Mouse (Mus musculus) CH12.LX (cell line): Measurements from ENCODE around the gene Ifna12. TPM values are rescaled to one million over a fixed set of nuclear protein-coding genes. Genes with fewer than 3 reads are reported as not detected.

Source experiments
- DNase-seq: peaks from one replicate; pipeline ENCODE4 v3.0.0-alpha.2; 2013; ENCODE audit errors: extremely low read depth
- H3K27ac ChIP-seq: 2 replicates; pipeline ENCODE4 v1.5.1; 2012; ENCODE audit warnings: low read depth, mild to moderate bottlenecking, control low read depth, moderate library complexity; ENCODE audit not compliant: insufficient read depth
- H3K27me3 ChIP-seq: replicated peaks from 2 replicates; pipeline ENCODE3; 2012; ENCODE audit warnings: inconsistent platforms
- H3K36me3 ChIP-seq, 2 experiments: replicated peaks in 1 of 2; 2 replicates each; pipeline versions ENCODE3 to v1.6.1; 2012; ENCODE audit warnings: inconsistent platforms in 1 of 2, low read length in 1 of 2, mild to moderate bottlenecking in 1 of 2, mixed read lengths in 1 of 2, moderate library complexity in 1 of 2; ENCODE audit not compliant: control insufficient read depth in 1 of 2, insufficient read depth in 1 of 2
- H3K4me1 ChIP-seq, 2 experiments: 2 replicates each; pipeline ENCODE4 v1.6.1; 2012; ENCODE audit warnings: inconsistent platforms in 1 of 2, moderate library complexity in 1 of 2; ENCODE audit not compliant: insufficient read depth in 2 of 2, control insufficient read depth in 1 of 2
- H3K4me2 ChIP-seq: 2 replicates; pipeline ENCODE4 v1.6.1; 2012; ENCODE audit warnings: low read depth, mild to moderate bottlenecking, control low read depth; ENCODE audit not compliant: poor library complexity, insufficient read depth, severe bottlenecking
- H3K4me3 ChIP-seq, 3 experiments: fragments of 150-350 bp in 1 of 3; sonication (generic) in 1 of 3; replicated peaks in 1 of 3; 2 replicates each; pipeline versions ENCODE3 to v1.5.1; 2011 to 2012; ENCODE audit warnings: low read depth in 2 of 3, low read length in 2 of 3, mild to moderate bottlenecking in 2 of 3, moderate library complexity in 2 of 3, control low read depth in 1 of 3, improper control_type of control experiment in 1 of 3, inconsistent platforms in 1 of 3, mixed read lengths in 1 of 3; ENCODE audit not compliant: poor library complexity in 1 of 3
- H3K79me2 ChIP-seq: replicated peaks from 2 replicates; pipeline ENCODE4 v1.6.1; 2012; ENCODE audit warnings: mild to moderate bottlenecking, moderate library complexity; ENCODE audit not compliant: control insufficient read depth, poor library complexity, insufficient read depth, severe bottlenecking; ENCODE audit errors: extremely low read depth
- H3K9ac ChIP-seq: 2 replicates; pipeline ENCODE4 v1.6.1; 2012; ENCODE audit warnings: low read depth, mild to moderate bottlenecking, control low read depth, moderate library complexity; ENCODE audit not compliant: insufficient read depth
- H3K9me3 ChIP-seq: replicated peaks from 2 replicates; pipeline ENCODE3; 2012; ENCODE audit warnings: low read length, inconsistent platforms, mixed read lengths
- CTCF ChIP-seq, 2 experiments: IDR thresholded peaks in 1 of 2; conservative IDR thresholded peaks in 1 of 2; 2 replicates each; pipeline ENCODE4 v1.5.1; 2011 to 2012; ENCODE audit warnings: low read depth in 2 of 2, low read length in 2 of 2, improper control_type of control experiment in 1 of 2, inconsistent platforms in 1 of 2, mild to moderate bottlenecking in 1 of 2, moderate library complexity in 1 of 2
- E2F4 ChIP-seq: IDR thresholded peaks from 2 replicates; pipeline ENCODE4 v1.6.1; 2011; ENCODE audit warnings: low read depth, low read length, improper control_type of control experiment; ENCODE audit not compliant: insufficient replicate concordance
- EP300 ChIP-seq: IDR thresholded peaks from 2 replicates; pipeline ENCODE4 v1.6.1; 2011; ENCODE audit warnings: low read length, improper control_type of control experiment
- ETS1 ChIP-seq: conservative IDR thresholded peaks from 2 replicates; pipeline ENCODE4 v1.6.1; 2012; ENCODE audit warnings: low read depth, mild to moderate bottlenecking, inconsistent platforms, low read length, improper control_type of control experiment, moderate library complexity
- GABPA ChIP-seq: IDR thresholded peaks from 2 replicates; pipeline ENCODE4 v1.6.1; 2012; ENCODE audit warnings: low read depth, low read length, improper control_type of control experiment, inconsistent platforms; ENCODE audit not compliant: insufficient replicate concordance
- JUN ChIP-seq: IDR thresholded peaks from 2 replicates; pipeline ENCODE4 v1.6.1; 2011; ENCODE audit warnings: low read depth, mild to moderate bottlenecking, low read length, improper control_type of control experiment, moderate library complexity; ENCODE audit not compliant: insufficient read depth
- JUND ChIP-seq: conservative IDR thresholded peaks from 2 replicates; pipeline ENCODE4 v1.6.1; 2011; ENCODE audit warnings: low read depth, low read length, improper control_type of control experiment
- MAX ChIP-seq: IDR thresholded peaks from 2 replicates; pipeline ENCODE4 v1.6.1; 2011; ENCODE audit warnings: low read length, improper control_type of control experiment
- MEF2A ChIP-seq: IDR thresholded peaks from 2 replicates; pipeline ENCODE4 v1.6.1; 2014; ENCODE audit warnings: low read depth, mild to moderate bottlenecking, inconsistent platforms, low read length, improper control_type of control experiment, borderline replicate concordance
- MXI1 ChIP-seq: IDR thresholded peaks from 2 replicates; pipeline ENCODE4 v1.6.1; 2011; ENCODE audit warnings: mild to moderate bottlenecking, low read depth, low read length, improper control_type of control experiment
- NELFE ChIP-seq: IDR thresholded peaks from 2 replicates; pipeline ENCODE4 v1.6.1; 2011; ENCODE audit warnings: low read depth, low read length, improper control_type of control experiment
- NRF1 ChIP-seq: IDR thresholded peaks from 2 replicates; pipeline ENCODE4 v1.6.1; 2014; ENCODE audit warnings: low read depth, mild to moderate bottlenecking, inconsistent platforms, low read length, improper control_type of control experiment, moderate library complexity
- PAX5 ChIP-seq: IDR thresholded peaks from 2 replicates; pipeline ENCODE4 v1.6.1; 2012; ENCODE audit warnings: low read length, inconsistent platforms, mixed read lengths
- POLR2AphosphoS2 ChIP-seq: IDR thresholded peaks from 2 replicates; pipeline ENCODE4 v1.6.1; 2011; ENCODE audit warnings: low read depth, low read length, improper control_type of control experiment
- SMC3 ChIP-seq: IDR thresholded peaks from 2 replicates; pipeline ENCODE4 v1.6.1; 2011; ENCODE audit warnings: low read depth, low read length, improper control_type of control experiment
- TCF12 ChIP-seq: IDR thresholded peaks from 2 replicates; pipeline ENCODE4 v1.6.1; 2014; ENCODE audit warnings: low read depth, mild to moderate bottlenecking, inconsistent platforms, low read length, improper control_type of control experiment
- USF1 ChIP-seq: IDR thresholded peaks from 2 replicates; pipeline ENCODE4 v1.6.1; 2014; ENCODE audit warnings: low read depth, mild to moderate bottlenecking, inconsistent platforms, low read length, improper control_type of control experiment
- ZC3H11A ChIP-seq: IDR thresholded peaks from 2 replicates; pipeline ENCODE4 v1.6.1; 2012; ENCODE audit warnings: low read depth, mild to moderate bottlenecking, inconsistent platforms, low read length, improper control_type of control experiment
- ZNF384 ChIP-seq: IDR thresholded peaks from 2 replicates; pipeline ENCODE4 v1.6.1; 2012; ENCODE audit warnings: low read depth, low read length, improper control_type of control experiment, inconsistent platforms
- dilution Hi-C: fragments of 300-500 bp; cut with MboI; formaldehyde crosslinking; loops from 2 replicates; pipeline ENCODE4 v1.14.3; 2020; ENCODE audit warnings: low sequenced_read_pairs; ENCODE audit not compliant: extremely low pct_unique_long_range_greater_than_20kb, extremely low pct_ligation_motif_present
- in situ Hi-C: fragments of 300-500 bp; cut with MboI; formaldehyde crosslinking; loops from 3 replicates; pipeline ENCODE4 v1.14.3; 2019; ENCODE audit warnings: low sequenced_read_pairs, low pct_ligation_motif_present, low pct_unique_long_range_greater_than_20kb, mixed read lengths
- polyA plus RNA-seq: library from polyadenylated mRNA; unstranded; fragments of >175 nt; gene quantifications from 2 replicates; pipeline ENCODE4 v1.2.1, GENCODE M21; 2012; ENCODE audit warnings: low read depth; ENCODE audit not compliant: insufficient read length
- total RNA-seq, 2 experiments: library from RNA; depleted of rRNA; stranded (reverse); fragments of 300-350 nt in 1 of 2; fragments of >200 nt in 1 of 2; gene quantifications; 2 replicates each; pipeline ENCODE4 v1.2.3; 2012 to 2014

Gene Ifna12
- total and polyA plus RNA-seq, 3 experiments: not detected

- no peaks in the 10 kb centered on the region for H3K4me1 ChIP-seq
- dilution Hi-C loops: no loop called here
- no peak within 1 kb of the TSS for H3K27ac ChIP-seq
- in situ Hi-C loops: no loop called here
- no peak for DNase-seq
- H3K79me2 ChIP-seq: no peaks in the 10 kb centered on the region
- H3K9ac ChIP-seq: no peak within 1 kb of the TSS
- H3K36me3 ChIP-seq: no peaks in the 10 kb centered on the region
- H3K9me3 ChIP-seq: no peaks in the 10 kb centered on the region
- peaks cover 21% of the 10 kb centered on the region for H3K27me3 ChIP-seq
- TF ChIP-seq JUN (no peak), SMC3 (no peak), E2F4 (no peak), NRF1 (no peak), MEF2A (no peak), USF1 (no peak), POLR2AphosphoS2 (no peak), TCF12 (no peak), GABPA (no peak), JUND (no peak), ZC3H11A (no peak), EP300 (no peak), MXI1 (no peak), ZNF384 (no peak), PAX5 (no peak), CTCF (conservative IDR thresholded peaks at IDR 0.05 in 1 of 2, IDR thresholded peaks at IDR 0.05 in 1 of 2; ENCODE audit: low read depth in 2 of 2, low read length in 2 of 2) (no peak), MAX (no peak)
- no peak within 1 kb of the TSS for H3K4me3 ChIP-seq
- H3K4me2 ChIP-seq: no peak within 1 kb of the TSS
Observed at GRCm38 (mm10) chr4:88634311-88634710, 31.1 kb upstream of the Ifna12 start, which contains the start of gene C87499. Gene C87499, minus strand, starts transcription at chr4:88634411.

GRCm38 (mm10) chr4:88592285-88592684 is 10.9 kb downstream of the Ifna12 start, which contains the start of gene Ifna9:
Gene Ifna9, minus strand, starts transcription at chr4:88592385.
- Histone ChIP-seq H3K36me3 (no peaks in the 10 kb centered on the region), H3K9ac (no peak within 1 kb of the TSS), H3K27me3 (peaks cover 6% of the 10 kb centered on the region), H3K79me2 (no peaks in the 10 kb centered on the region), H3K4me3 (no peak within 1 kb of the TSS), H3K27ac (no peak within 1 kb of the TSS), H3K4me2 (no peak within 1 kb of the TSS), H3K4me1 (no peaks in the 10 kb centered on the region), H3K9me3 (no peaks in the 10 kb centered on the region)
- TF ChIP-seq ETS1 (no peak), NELFE (no peak), TCF12 (no peak)
- in situ Hi-C loops: no loop called here
- DNase-seq: no peak
- dilution Hi-C loops: no loop called here
